Mouse (Mus musculus) bone marrow macrophage, adult 2 months (primary cell): Measurements from ENCODE around the gene Shc3.

Experiments used
- CTCF ChIP-seq: IDR thresholded peaks from 2 replicates; pipeline ENCODE4 v1.5.1; 2012; ENCODE audit warnings: low read depth, mild to moderate bottlenecking, low read length, moderate library complexity
- POLR2A ChIP-seq: IDR thresholded peaks from 2 replicates; pipeline ENCODE4 v1.6.1; 2012; ENCODE audit warnings: mild to moderate bottlenecking, low read depth, low read length, borderline replicate concordance

DNA sequence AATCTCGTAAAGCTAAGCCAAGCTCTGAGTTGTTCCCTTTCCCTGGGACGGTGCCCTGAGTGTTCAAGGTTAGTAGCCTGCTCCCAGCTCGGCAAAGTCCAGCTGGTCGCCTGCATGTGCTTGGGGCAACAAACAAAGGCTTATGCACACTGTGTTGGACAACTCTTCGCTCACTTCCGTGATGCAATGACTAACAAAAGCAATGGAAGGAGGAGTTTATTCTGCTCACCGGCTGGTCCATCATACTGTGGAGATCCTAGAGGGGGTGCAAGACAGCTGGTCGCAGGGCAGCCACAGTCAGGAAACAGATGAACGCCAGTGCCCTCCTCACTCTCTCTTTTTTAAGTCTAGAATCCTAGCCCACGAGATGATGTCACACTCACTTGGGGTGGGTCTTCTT lies 46.6 kb upstream of the Shc3 start:
- TF ChIP-seq CTCF (no peak), POLR2A (no peak)
